Mouse (Mus musculus) frontal cortex, postnatal 25 days (tissue): Measurements from ENCODE around the gene Pim3.

ENCODE experiments used
- DNase-seq, 2 experiments: peaks; one replicate each; pipeline ENCODE4 v3.0.0; 2022; ENCODE audit warnings: low spot score in 2 of 2

The Pim3 gene

DNA sequence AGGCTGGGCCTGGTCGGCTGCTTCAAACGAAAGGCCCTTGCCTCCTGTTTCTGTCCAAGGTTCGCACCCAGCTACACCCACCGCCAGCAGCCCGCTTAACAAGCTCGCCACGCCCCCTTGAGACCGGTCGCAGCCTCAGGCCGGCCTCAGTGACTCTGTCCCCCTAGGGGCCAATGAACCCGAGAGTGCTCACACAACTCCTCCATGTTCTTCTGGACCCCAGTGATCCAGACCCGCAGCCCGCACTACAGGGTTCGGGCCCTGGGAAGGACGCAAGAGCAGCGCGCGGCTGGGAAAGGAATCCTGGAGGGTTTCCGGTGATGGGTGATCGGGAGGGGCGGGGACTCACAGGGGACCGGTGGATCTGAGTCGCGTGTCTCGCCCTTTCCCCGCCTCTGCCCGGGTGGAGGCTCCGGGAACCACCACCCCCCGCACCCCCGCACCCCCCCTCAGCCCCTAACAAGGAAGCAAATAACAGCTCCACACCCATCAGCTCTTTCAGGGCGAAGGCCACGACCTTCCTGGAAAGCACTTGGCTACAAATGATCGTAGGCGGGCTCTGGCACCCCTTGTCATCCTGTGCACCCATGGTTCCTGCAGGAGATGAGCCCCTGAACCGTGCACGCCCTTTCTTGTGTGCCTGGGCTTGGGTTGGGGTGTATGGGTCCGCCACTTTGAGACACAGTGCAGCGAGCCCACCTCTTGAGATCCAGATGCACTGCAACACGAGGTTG, 24.6 kb upstream of the Pim3 start:
- DNase-seq, result no peak

DNA sequence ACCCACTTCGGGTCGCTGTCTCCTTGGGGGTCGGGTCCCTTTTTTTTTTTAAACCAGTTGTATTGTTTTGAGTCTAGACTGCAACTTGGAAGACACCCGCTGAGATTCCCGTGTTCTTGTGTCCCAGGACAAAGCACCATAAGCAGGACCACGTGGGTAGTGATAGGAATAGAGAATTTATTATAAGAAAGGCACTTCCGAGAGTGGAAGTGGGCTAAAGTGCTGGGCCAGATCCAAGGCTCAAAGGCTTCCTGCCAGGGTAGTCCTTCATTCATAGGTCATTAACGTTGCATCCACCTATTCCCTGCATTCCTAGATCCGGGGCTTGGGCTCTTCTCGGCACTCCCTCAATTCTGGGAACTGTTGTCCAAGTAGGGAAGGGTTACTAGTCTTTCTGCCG, 24.0 kb upstream of the Pim3 start:
- DNase-seq, result no peak

DNA sequence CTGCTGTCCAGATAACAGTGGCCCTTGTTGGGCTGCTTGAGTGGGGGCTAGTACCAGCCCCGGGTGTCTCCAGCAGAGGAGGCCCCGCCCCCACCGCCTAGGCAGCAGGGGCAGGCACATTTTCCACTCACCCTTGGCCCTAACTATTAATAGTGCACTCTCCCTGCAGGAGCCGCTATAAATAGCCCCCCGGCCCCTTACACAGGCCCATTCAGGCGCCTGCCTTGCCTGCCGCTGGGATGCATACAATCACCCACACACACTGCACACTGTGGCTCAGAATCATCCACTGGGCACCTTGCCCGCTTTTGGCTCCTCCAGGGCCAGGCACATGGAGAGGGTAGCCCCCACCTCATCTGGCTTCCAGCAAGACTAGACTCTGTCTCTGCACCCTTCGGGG, 22.7 kb upstream of the Pim3 start:
- peak in 1 of 2 experiments; percentile 56 for DNase-seq

DNA sequence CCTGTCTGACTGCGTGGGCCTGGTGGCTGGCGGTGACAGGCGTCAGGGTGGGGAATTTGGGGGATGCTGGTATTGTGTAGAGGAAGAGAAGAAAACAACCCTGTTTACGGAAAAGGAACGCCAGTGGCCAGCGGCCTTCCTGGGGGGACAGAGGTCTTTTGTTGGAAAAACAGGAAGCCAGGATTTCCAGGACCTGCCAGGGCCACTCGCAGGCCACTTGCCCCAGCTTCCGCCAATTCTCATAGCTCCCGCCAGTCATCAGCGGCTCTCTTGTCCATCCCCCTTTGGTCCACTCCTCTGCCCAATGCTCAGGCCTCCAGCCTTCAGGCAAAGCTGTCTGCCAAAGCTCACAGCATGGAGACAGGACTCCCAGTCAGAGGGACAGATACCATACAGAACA, 21.9 kb upstream of the Pim3 start:
- DNase-seq, result no peak

DNA sequence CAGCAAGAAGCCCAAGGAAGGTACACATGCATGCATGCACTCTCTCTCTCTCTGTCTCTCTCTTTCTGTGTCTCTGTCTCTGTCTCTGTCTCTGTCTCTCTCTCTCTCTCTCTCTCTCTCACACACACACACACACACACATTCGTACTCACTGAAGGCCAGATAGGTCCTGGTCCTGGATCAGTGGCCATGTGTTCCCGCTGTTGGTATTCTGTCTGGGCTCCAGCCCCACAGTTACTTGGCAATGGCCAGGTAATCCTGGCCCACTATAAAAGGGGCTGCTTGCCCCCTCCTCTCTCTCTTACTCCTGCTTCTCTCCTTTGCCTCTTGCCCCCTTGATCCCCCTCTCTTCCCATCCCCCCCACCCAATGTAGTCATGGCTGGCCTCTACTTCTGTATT, 20.8 kb upstream of the Pim3 start:
- no peak for DNase-seq

DNA sequence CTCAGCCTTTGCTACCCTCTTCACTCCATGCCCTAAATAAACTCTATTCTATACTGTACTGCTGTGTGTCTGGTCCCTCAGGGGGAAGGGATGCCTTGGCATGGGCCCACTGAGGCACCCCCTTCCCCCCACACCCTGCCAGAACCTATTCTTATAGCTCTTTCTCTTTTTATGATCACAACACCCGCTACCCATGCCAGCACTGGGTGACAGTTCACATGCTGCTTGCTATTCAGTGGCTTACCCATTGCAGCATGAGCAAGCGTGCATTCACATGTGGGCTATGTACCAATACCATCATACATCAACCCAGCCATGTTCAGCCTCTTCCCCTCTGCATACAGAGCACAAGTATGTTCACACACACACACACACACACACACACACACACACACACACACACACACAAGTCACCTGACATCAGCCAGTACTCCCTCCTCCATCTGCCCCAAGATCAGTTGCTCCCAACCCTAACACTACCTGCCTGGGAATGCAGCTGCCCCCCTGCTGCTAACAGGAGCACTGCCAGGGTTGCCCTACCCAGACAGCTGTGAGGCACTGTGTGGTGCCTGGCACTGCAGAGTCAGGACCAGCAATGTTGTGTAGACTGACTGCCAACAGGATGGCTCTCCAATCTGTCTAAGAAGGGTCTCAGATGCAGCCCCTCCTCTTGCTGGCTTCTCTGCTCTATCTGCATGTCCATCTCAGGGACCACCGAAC, 20.2 kb upstream of the Pim3 start:
- no peak for DNase-seq

DNA sequence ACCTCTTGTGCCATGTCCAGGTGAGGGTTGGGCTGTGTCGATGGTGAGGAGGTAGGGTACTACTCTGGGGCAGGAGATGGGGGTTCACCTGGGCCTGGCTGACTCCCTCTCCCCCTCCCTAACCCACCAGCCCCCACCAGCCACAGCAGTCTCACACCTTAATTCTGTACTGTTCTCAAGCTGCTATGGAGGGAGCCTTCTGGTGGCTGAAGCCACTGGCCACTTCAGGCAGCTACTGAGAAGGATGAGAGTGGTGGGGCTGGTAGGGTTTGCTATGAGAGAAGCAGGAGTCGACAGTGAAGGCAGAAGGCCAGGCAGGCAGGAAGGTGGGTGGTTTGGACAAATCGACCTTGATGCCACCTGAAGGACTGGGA, 19.7 kb upstream of the Pim3 start:
- DNase-seq, result no peak

DNA sequence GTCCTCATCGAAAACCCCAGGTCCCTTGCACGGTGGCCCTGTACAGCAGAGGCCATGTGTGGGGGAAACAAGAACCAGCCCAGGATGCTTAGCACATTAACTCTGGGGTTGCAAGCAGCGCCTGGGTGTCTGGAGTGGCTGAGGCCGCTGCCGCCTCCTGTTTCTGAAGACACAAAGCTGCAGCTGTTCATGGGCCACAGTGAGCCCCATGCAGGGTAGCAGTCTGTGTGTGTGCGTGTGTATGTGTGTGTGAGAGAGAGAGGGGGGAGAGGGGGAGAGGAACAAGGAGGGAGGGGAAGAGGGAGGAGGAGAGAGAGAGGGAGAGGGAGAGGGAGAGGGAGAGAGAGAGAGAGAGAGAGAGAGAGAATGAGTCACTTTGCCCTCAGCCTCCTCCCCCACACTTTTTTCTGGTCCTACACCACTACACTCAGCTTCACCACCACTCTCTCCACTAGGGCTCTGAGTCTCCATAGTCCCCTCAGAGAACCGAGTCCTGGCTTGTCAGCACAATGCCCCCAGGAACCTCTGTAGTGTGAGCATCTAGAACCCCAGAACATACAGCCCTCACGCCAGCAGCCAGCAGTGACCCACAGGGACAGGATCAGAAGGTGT, 18.4 kb upstream of the Pim3 start:
- DNase-seq, result peak in 1 of 2 experiments; percentile 27

DNA sequence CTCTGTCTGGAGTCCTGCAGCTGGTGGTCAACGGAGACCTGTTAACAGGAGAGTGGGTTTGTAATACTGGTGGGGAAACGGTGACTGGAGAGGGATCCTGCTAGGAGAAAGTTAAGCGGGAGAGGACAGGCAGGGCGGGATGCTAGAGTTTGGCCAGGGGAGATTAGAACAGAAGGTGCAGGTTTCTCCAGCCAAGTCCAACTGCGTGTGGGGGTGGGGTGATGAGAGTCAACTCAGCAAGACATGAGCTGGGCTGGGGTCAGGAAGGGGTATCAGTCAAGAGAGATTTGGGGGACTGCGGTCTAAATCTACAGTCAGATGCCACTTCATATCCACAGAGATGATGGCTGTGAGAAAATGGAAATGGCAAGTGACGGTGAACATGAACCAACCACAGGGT, 17.0 kb upstream of the Pim3 start:
- DNase-seq, result no peak

DNA sequence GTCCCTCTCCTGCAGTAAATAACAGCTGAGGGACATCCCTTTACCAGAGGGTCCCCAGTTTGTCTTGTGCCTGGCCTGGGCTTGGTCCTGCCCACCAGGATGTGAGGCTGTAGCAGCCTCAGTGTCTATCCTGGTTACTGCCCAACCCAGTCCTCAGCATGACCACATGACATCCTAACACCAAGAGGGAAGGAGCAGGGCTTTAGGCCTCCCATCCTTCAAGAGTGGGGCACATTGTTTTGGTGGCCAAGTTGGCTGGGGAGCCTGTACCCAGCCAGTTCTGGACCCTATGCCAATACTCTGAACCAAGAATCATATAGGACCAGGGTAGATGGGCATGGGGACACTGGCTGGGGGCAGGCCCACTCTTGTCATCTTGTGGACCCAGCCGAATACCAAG, 13.3 kb upstream of the Pim3 start:
- DNase-seq, result no peak

DNA sequence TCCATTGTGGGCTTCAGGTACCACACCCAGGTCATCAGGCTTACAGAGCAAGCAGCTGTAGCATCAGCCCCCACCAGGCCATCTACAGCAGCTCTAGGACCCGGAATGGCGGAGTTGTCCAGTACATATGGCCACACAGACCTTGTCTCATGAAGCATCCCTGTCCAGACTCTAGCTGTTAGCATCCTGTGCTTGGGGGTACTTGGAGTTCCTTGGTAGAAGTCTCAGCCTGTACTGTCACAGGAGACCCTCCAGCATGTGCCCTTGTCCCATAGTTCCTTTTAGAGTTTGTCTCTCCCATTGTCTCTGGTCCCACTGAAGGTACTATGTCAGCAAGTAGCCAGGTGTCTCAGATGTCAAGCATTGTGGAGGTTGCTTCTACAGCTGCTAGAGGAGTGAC, 12.4 kb upstream of the Pim3 start:
- no peak for DNase-seq

DNA sequence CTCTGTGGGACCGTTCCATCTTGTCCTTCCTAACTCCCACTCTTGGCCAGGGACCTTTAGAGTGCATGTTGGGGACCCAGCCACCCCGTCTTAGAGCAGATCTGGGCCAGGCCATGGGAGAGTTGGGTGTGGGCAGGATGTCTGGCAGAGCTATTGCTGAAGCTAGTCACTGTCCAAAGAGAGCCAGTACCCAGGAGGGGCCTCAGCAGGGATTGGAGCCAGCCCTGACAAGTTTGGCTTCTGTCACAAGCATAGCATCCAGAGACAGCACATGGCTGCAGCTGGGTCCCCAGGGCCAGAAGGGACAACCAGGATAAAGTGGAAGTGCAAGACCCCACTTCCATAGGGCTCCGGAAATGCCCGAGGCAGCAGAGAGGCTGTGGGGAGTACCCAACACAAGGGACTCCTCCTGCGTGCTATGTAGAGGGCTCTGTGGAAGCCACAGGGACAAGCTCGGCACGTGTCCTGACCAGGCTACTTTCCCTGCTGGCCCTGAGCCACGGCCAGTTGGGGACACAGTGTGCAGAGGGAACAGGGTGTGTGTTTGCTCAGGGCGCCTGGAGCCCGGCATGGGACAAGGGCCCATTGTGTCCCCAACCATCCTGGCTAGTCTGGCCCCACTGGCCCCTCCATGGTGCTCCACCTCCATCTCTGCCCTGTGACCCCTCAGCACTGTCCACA, 11.7 kb upstream of the Pim3 start:
- peak; percentile 56 to 68 for DNase-seq

DNA sequence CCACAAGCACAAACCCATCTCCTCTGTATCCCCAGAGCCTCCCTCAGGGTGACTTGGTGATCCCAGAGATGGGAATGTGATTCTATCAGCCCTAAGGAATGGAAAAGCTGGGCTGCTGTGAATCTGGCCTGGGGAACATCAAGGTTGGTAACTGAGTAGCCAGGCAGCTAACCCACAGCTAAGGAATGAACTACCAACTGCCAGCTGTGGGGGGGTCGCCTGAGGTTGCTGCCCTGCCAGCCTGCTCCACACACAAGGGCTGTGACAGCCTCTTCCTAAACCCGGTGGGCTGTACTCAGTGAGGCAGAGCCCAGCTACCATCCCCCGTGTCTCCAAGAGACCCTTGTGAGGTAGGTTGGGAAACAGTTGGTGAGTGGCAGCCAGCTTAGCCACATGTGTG, 10.9 kb upstream of the Pim3 start:
- no peak for DNase-seq

DNA sequence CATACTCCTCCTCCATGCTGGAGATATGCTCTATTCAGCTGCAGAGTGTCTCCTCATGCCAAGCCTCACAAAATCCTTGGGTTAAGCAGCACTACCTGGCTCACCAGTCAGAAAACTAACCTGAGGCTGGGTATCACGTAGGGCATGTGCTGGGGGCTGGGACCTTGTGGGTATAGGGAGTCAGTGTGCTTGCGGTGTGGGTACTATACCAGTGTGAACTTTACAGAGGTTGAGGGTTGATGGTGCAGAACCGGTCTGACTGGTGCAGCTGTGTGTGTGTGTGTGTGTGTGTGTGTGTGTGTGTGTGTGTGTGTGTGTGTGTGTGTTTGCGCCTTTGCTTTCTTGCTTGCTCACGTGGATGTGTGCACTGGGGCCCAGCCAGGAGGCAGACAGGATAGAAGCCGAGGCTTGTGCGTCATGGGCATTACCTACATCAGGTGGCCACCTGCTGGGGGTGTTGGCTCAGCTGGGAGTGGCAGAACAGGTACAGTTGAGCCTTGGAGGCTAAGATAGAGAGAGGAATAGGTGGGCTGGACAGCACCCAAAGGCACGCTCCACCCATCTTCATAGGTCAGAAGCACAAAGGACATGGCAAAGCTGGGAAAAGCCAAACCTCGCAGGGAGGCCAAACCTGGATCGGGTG, 10.4 kb upstream of the Pim3 start:
- no peak for DNase-seq

DNA sequence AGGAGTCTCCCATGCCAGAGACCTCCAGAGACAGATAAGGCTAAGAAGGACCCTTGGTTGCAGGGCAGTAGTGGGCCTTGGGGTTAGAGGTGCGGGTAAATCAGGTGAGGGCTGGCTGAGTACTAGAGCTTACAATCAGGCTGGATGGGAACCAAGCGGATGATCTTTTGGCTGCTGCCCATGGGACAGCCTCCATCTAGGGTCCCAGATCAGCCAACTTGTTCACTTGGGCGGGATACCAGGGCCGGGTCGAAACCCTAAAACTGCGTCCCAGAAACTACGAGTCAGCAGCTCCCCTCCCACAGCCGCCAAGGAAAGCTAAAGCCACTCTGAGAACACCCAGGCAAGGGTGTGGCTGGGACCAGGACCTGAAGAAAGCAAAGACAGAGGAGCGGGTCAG, 8.9 kb upstream of the Pim3 start:
- DNase-seq, result no peak

DNA sequence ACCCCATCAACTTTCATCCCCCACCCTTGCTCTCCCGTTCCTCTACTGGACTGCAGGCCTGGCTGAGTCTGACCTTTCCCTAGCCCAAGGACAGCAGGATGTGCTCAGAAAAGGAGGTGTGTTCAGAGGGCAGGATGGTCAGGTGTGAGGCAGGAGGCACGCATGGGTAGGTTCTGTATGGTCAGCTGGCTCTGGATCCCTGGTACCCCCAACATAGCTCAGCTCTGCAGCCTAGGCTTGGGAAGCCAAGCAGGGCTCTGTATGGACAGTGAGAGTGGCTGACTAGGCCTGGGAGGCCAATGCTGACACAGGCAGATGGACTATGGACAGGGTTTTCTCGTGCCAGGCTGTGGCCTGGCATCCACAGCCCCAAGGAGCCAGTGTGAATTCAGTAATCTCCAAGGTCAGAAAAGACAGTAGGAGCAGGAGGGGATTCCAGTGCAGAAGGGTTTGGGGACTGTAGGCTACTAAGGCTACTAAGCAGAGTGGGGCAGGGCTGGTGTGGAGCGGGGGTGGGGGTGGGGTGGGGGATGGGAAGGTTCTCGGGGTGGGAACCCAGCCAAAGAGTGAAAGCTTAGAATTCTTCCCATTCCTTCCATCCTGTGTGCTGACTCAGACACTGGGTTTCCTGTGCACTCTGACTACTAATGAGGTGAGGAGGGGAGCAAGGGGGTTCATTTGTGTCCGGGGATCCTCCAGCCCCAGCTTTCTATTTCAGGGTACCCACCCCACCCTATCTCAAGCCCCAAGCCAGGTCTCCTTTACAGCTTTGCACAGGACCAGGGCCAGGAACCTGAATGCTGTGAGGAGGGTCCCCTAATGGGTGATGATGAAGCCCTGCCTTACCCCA, 7.6 kb upstream of the Pim3 start:
- DNase-seq, result no peak

DNA sequence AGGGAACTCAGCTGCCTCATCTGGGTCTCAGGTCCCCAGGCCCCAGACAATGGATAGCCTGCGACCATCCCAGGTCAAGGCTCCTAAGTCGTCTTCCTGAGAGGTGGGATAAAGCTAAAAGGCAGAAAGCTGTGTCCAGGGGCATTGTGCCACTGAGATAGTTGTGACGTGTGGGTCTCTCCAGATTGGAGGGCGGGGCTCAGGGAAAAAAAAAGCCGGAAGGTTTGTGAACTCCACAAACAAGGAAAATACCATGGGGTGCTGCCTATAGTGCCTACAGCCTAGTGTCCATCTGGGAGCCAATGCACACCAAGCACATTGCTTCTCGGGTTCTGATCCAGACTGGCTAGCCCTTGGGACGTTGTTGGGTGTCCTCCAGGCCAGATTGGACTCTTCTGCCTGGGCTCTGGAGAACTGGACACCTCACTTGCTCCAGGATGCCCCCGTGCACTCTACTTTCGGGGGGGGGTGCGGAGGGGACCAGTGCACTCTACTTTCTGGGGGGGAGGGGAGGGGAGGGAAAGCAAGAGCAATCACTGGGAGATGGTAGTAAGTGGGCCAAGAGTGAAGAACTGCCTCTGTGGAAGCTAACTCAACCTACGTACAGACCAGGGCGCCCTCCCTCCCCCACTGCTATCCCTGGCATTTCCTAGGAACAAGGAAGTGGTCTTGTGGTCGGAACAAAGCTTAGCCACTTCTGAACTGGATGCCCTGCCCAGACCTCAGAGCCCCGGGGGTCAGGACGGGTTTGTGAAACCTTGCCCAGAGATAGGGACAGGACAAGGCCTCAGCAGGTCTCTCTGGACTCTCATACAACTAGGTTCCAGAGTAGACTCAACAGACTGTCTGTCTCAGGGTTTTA, 6.8 kb upstream of the Pim3 start:
- DNase-seq, result no peak

DNA sequence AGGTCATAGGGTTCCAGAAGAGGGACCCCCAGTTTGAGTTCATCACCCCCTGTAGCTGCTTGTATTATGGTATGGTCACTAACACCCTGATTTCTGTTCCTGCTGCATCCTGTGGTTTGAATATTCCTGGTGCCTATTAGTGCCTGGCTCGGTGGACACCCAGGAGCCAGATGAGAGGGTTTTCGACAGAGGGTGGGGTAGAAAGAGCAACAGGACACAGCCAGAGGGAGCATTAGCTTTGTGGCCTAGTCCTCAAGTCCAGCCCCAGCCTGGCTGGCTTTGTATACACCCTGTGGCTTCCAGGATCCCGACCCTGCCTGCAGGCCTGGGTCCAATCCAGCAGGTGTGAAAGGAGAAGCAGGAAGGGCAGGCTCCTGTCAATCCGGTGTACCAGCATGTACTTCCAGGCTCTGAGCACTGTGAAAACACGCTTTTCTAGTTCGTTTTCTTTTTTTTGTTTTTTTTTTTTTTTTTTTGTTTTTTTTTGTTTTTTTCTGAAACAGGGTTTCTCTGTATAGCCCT, 6.0 kb upstream of the Pim3 start:
- DNase-seq, result no peak

DNA sequence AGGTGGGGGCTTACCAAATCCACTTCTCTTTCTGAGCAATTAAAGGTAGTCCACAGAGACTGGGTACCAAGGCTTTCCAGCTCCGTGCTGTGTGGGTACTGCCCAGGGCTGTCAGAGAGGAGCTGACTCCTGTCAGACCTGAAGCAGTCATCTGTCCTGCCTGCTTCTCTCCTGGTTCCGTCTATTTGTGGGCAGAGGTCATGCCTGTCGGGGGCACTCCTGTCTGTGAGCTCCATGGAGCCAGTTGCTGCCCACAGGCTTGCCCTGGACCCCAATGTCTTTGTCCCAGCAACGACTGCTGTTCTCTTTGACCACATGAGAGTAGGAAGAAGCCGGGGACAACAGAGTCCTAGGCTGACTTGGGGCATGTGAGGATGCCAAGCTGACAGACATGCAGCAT, 5.4 kb upstream of the Pim3 start:
- no peak for DNase-seq

DNA sequence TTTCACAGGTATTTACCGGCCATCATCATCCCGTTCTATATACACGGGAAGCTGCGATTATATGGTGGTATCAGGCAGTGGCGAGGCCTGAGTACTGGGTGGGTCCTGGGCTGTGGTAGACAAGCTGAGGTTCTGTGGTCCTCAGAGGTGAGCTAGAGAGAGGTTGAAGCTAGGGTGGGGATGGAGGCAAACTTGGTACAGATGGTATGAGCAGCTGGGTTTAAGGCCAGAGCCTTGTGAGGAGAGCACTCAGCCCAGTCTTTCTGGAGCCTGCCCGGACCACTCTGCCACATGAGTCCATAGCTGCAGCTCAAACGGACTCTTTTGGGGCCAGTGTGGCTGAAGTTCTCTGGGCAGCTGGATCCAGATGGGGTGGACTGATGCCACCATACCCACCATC, 4.6 kb upstream of the Pim3 start:
- no peak for DNase-seq
